Mouse (Mus musculus): ENCODE data around the gene Map3k20.
A peak's percentile ranks its signal among the peaks of the same experiment; 100 is the strongest.

Gene Map3k20

GRCm38 (mm10) chr2:72319028-72319798 lies 33.8 kb downstream of the Map3k20 start:
- no peak for DNase-seq (ENCODE audit: low read depth in 1 of 2, low spot score in 2 of 2)

GRCm38 (mm10) chr2:72320661-72321060 lies 35.2 kb downstream of the Map3k20 start:
- DNase-seq (ENCODE audit: low read depth in 1 of 2, low spot score in 2 of 2) = no peak

DNA sequence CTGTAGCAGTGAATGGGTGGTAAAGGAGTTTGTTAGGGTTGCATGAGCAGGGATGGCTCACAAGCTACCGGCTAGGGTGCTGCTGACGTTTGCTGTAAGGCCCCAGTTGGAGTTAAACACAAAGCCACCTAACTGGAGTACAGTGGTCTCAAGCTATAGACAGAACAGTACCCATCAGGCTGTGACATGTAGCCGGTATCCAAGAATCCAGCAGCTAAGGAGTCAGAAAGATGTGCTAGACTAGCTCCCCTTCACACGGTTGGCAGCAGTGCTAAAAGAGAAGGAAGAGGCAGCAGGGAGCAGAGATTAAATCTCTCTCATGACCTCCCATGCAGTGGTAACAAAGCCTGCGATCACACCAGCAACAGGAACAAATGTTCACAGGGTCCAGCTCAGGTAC lies 36.2 kb downstream of the Map3k20 start:
- no peak for DNase-seq (ENCODE audit: low read depth in 1 of 2, low spot score in 2 of 2)

- no peak for DNase-seq (ENCODE audit: low read depth in 1 of 2, low spot score in 2 of 2)
These were observed 37.4 kb downstream of the Map3k20 start for GRCm38 (mm10) chr2:72322681-72323353.

DNA sequence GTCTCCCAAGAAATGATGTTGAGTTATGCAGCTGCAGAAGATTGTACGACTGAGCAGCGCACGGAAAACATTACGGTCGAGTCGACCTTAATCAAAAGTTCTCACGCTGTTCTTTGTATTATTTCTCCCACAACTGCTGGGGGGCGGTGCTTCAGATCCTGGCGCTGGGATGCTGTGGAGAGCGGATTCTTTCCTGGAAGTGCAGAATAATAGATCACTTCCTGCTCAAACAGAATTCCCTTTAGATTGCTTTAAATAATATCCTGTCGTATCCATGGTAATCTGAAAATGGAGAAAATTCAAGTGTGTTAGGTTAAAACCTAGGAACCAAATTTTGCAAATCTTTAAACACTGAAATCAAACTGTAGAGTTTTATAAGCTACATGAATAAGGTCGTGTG lies 39.0 kb downstream of the Map3k20 start:
- DNase-seq (ENCODE audit: low read depth in 1 of 2, low spot score in 2 of 2) = no peak

- DNase-seq (ENCODE audit: low read depth in 1 of 2, low spot score in 2 of 2) = no peak
These were observed 41.1 kb downstream of the Map3k20 start for GRCm38 (mm10) chr2:72326491-72326890.

DNA sequence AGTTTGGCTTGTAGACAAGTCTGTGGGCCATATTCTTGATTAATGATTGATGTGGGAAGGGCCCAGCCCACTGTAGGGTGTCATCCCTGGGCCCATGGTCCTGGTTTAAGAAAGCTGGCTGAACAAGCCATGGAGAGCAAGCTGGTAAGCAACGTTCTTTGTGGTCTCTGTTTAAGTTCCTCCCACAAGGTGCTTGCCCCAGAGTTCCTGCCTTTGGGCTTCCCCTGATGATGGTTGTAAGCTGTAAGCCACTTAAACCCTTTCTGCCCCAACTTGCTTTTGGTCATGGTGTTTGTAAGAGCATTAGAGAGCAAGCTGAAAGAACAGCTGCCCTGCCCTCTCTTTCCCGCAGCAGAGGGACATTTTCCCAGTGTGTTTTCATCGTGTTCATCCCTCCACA lies 43.0 kb downstream of the Map3k20 start:
- DNase-seq (ENCODE audit: low read depth in 1 of 2, low spot score in 2 of 2) = no peak

GRCm38 (mm10) chr2:72330955-72331481 lies 45.6 kb downstream of the Map3k20 start:
- DNase-seq (ENCODE audit: low read depth in 1 of 2, low spot score in 2 of 2) = no peak

- no peak for DNase-seq (ENCODE audit: low read depth in 1 of 2, low spot score in 2 of 2)
These were observed 46.6 kb downstream of the Map3k20 start for GRCm38 (mm10) chr2:72332067-72332466.

GRCm38 (mm10) chr2:72333210-72333609 lies 47.8 kb downstream of the Map3k20 start:
- no peak for DNase-seq (ENCODE audit: low read depth in 1 of 2, low spot score in 2 of 2)

DNA sequence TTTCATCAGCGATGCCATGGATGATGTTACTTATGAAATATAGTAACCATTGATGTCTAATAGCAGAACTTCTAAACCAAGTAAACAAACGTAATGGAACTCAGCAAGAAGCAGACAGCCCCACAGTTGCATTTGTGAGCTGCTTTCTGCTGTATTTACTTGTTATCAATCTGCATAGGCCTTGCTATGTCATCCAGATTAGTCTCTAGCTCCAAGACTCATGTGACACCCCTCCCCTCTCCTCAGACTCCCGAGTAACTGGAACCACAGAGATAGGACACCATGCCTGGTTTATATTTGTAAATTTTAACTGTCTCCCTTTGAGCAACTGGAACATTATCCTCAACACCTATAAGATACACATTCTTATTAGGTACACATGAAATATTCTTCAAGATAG lies 51.4 kb downstream of the Map3k20 start:
- no peak for DNase-seq (ENCODE audit: low read depth in 1 of 2, low spot score in 2 of 2)

GRCm38 (mm10) chr2:72345281-72345680 lies 59.8 kb downstream of the Map3k20 start:
- no peak for DNase-seq (ENCODE audit: low read depth in 1 of 2, low spot score in 2 of 2)

DNA sequence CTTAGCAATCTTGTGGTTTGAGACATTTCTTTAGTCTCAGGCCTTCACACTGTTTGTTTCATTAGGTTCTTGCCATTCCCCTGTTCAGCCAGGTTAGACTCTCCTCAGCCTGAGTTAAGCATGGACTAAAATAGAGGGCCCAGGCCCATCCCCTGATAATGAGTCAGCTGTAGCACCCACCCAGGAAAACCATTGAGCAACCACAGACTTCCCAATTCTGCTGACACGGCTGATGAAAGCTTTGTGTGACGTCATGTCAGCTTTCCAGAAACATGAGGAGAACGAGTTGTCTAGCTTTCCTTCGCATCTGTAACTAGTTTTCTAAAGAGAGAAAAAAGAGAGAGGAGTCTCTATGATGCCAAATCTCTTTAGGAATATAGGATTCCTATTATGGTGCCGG lies 65.9 kb downstream of the Map3k20 start:
- DNase-seq (ENCODE audit: low read depth in 1 of 2, low spot score in 2 of 2) = no peak

DNA sequence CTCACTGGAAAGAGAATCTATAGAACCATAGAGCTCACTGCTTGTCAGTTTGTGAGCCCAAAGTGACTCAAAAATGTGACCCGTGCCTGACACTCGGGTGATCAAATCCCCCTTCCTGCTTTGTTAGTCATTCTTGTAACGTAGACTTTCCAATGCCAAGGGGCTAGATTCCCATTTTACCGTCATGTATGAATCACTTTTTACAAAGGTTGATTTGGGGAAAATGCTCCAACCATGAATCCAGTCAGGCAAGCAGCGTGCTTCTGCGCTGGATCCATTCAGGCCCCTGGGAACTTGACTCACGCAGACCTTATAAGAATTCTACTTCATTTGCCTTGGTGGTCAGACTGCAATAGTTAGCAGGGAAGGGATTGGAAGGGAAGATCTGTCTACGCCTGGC lies 66.3 kb downstream of the Map3k20 start:
- DNase-seq (ENCODE audit: low read depth in 1 of 2, low spot score in 2 of 2) = no peak

DNA sequence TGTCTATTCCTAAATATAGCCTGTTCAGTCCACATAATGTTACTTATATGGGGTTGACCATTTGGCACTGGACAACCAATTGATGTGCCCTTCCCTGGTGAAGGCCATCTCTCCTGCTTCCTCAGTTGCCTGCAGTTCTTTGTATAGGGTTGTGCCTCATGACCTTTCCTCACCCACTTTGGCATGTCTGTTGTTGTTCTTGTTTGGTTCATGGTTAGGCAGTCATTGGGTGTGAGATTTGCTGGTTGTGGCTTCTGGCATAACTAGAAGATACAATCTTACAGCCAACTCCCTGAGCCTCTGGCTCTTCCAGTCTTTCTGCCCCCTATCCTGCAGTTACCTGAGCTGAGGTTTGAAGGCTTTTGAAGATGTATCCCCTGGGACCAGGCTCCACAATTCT lies 67.3 kb downstream of the Map3k20 start:
- DNase-seq (ENCODE audit: low read depth in 1 of 2, low spot score in 2 of 2) = no peak

DNA sequence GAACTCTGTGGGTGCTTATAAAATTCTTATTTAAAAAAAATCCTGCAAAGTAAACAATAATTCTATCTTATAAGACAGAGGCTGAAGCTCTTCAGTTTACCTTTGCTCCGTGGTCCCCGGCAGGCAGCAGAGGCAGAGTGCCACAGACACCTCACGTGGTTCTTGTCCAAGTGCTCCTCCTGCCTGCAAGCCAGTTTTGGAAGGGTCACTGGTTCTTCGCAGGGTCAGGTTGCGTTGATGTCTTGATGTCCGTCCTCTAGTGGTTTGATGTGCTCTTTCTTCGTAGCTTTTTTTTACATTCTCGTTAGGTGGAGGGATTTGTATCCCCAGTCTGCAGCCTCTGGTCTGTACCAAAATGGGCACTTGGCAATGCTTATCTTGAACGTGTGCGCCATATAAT lies 71.0 kb downstream of the Map3k20 start:
- no peak for DNase-seq (ENCODE audit: low read depth in 1 of 2, low spot score in 2 of 2)

- DNase-seq (ENCODE audit: low read depth in 1 of 2, low spot score in 2 of 2) = no peak
These were observed 76.1 kb downstream of the Map3k20 start for GRCm38 (mm10) chr2:72361572-72361971.

- no peak for DNase-seq (ENCODE audit: low read depth in 1 of 2, low spot score in 2 of 2)
These were observed 78.0 kb downstream of the Map3k20 start for GRCm38 (mm10) chr2:72363449-72363848.

GRCm38 (mm10) chr2:72365930-72366329 lies 80.5 kb downstream of the Map3k20 start:
- no peak for DNase-seq (ENCODE audit: low read depth in 1 of 2, low spot score in 2 of 2)

GRCm38 (mm10) chr2:72366503-72366902 lies 81.1 kb downstream of the Map3k20 start:
- peak in 1 of 2 experiments; percentile 48 for DNase-seq (ENCODE audit: low read depth in 1 of 2, low spot score in 2 of 2)

GRCm38 (mm10) chr2:72367850-72368249 lies 82.4 kb downstream of the Map3k20 start:
- DNase-seq (ENCODE audit: low read depth in 1 of 2, low spot score in 2 of 2) = no peak

DNA sequence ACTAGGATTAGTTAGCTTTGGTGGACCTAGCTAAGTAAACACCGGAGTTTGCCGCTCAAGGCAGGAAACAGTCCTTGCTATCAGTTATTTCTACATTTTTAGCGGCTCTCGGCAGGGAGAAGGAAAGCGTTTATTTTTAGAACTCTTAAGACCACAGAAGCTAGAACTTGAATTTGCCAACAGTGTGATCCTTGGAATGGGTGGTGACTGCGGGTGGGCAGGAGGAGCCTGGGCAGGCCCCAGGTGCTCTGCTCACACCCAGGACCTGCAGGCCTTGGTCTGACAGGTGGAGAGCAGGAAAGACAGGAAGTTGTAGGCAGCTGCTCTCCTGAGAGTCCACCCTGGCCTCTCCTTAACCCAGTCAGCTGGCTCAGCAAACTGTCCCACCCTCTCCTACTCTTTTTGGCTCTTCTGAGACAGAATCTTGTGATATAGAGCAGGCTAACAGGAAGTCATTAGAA lies 83.7 kb downstream of the Map3k20 start:
- DNase-seq (ENCODE audit: low read depth in 1 of 2, low spot score in 2 of 2) = no peak

All from monocyte, adult 2 months (primary cell).